Mouse (Mus musculus) urinary bladder, adult 18-20 months (tissue): Measurements from ENCODE around the gene Gm7075.
"Not testable (repeated sequence)": the region's sequence is repeated elsewhere in the genome, so short reads cannot be mapped to it uniquely, and the experiment has no call there.

Source experiments
- DNase-seq, 2 experiments: peaks; one replicate each; pipeline ENCODE4 v3.0.0; 2022; ENCODE audit warnings: low spot score in 2 of 2, mixed read lengths in 2 of 2

The Gm7075 gene

DNA sequence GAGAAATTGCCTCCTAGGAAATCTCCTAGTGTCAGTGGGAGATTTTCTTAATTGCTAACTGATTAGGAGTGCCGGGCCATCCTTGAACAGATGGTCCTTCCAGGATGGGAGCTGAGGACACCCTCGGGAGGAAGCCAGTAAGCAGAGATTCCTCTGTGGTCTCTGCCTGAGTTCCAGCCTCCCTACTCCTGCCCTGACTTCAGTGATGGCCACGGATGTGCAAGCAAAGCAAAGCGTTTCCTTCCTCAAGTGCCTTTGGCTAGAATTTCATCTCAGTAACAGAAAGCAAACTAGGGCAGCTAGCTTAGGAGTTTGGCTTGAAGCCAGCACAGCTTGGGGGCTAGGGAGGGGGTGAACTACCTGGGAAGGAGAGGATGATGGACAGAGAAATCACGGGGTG is 4.5 kb downstream of the Gm7075 start:
- no peak for DNase-seq

DNA sequence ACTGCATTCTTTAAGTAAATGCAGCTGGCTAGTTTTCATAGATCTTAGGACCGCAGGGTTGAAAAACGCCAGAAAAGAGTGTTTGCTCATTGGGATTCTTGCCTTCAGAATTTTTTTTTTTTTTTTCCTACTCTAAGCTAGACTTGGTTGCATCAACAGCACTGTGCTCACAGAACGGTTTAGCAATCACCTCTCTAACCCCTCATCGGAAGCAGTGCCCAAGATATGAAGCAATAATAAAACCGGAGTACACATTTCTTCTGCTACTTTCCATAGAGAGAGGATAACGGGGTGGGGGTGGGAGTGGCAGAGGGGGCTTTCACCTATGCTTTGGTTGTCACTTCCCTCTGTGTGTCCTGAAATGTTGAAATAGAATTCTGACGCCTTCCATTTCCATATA is 5.7 kb downstream of the Gm7075 start:
- no peak for DNase-seq

DNA sequence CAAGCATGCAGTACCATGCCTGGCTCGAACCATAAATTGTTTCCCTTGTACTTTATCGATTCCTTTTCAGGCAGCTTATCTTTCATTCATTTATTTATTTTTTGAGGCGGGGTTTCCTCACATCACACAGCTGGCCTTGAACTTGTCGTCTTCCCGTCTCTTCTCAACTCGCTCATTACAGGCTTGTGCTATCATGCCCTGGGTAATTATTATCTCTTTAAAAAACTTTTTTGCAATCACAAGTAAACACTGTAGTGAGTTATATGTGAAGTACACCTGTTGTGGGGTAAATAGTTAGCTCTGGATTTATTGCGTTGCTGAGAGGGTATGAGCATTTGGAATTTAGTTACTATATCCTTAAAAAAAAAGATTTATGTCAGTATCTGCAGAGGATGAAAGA is 6.3 kb downstream of the Gm7075 start:
- DNase-seq, result no peak

DNA sequence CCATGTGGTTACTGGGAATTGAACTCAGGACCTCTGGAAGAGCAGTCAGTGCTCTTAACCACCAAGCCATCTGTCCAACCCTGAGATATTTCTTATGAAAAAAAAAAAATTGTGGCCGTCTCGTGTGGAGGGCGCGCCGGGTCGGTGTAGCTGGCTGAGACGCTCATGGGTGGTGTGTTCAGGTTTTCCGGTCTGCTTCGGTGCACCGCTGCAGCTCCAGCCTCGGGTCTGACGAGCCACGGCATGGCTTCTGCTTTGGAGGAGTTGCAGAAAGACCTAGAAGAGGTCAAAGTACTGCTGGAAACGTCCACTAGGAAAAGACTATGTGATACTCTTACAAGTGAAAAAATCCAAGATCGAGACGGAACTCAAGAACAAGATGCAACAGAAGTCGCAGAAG is 8.8 kb downstream of the Gm7075 start:
- DNase-seq, result no peak

DNA sequence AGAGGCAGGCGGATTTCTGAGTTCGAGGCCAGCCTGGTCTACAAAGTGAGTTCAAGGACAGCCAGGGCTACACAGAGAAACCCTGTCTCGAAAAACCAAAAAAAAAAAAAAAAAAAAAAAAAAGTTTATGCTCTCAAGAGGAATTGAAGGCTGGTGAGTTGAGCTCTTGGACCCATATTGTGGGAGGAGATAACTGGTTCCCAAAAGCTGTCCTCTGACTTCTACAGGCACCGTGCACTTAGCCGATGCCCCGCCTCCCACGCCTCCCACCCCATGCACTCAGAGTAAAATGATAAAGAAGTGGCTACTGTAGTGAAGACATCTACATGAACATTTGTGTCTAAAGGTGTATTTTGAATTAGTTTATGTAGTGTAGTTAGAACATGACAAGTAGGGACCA is 9.9 kb downstream of the Gm7075 start:
- not testable (repeated sequence) for DNase-seq

DNA sequence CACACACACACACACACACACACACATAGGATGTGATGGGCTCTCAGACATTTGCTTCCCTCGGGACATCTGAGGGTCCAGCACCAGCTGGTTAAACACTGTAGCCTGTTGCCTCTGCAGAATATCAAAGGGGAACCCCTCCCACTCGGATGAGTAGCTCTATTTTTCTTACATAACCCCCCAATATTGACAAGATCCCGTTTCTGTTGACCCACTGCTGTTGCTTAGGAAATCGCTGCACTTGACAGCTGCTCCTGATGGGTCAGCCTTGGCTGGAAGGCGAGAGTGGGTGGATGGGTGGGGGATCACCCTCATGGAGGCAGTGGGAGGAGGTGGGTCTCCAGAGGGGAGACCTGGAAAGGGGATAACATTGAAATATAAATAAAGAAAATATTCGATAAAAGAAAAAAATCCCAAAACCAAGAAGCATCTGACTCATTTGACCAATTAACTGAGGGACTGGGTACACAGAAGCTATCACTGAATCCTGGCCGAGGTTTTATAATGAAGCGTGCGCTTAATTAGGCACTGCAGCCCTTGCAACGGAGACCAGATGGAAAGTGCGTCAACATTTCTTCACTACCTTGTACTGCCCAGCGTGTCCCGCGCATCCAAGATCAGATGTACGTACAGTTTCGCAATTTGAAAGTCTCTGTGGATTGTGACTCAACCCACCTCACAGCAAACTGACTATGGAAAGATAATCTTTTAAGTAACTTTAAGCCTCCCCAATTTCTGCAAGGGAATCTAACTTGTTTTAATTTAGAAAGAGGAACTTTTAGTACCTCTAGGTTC is 11.2 kb downstream of the Gm7075 start:
- no peak for DNase-seq

DNA sequence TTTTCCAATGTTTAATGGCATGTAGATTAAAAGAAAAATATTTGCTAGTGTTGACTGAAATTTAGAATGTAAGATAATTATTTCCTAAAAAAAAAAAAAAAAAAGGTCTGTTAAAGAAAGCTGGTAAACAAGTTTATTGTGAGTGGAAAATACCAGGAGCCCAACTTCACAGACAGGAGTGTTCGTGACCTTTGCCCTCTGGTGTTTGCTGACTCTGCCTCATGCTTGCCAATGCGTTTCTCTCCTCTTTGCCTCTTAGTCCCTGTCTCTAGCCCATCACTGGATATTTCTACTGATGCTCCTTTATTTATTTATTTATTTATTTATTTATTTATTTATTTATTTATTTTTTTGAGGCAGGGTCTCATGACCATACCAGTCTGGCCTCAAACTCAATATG is 18.0 kb downstream of the Gm7075 start:
- no peak for DNase-seq

DNA sequence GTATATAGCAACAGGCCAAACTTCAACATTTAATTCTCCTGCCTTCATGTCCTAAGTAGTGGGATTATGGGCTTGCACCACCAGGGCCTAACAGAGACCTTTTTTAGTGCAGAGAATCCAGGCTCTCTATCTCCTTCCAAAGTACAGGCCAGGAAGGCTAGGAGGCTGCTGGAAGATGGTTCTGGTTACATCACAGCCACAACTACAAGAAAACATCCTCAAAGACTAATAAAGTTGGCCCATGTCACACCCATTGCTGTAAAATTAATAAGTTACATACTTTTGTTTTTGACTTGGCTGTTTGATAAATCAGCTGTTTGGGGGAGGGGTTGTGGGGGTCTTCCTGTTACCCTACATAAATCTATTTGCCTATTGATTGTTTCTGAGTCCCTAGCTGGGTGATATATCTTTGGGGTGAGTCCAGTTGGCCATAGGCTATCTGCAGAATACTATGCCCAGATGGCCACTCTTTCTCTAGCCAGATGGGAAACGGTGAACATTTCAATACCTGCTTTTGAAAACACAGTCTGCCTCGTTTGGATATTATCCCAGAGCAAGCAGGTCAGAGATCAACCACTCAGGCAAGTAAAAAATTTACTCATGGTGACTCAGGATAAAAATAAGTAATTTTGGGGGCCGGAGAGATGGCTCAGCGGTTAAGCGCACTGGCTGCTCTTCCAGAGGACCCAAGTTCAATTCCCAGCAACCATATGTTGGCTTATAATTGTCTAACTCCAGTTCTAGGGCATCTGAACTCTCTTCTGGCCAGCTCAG is 18.7 kb downstream of the Gm7075 start:
- DNase-seq, result no peak

DNA sequence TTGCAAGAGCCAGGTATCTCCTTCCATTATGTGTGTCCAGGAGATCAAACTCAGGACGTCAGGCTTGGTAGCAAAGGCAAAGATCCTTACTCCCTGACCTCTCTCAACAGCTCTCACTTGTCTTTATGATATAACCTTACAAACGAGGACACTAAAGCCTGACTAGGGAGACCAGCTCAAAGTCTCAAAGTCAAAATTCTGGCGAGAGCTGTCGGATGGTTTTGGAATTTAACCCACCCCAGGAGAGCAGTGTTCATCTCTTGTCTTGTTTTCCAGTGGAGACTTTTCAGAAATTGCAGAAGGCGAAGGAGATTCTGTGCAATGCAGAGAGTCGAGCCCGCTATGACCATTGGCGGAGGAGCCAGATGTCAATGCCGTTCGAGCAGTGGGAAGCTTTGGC is 24.6 kb downstream of the Gm7075 start:
- no peak for DNase-seq

DNA sequence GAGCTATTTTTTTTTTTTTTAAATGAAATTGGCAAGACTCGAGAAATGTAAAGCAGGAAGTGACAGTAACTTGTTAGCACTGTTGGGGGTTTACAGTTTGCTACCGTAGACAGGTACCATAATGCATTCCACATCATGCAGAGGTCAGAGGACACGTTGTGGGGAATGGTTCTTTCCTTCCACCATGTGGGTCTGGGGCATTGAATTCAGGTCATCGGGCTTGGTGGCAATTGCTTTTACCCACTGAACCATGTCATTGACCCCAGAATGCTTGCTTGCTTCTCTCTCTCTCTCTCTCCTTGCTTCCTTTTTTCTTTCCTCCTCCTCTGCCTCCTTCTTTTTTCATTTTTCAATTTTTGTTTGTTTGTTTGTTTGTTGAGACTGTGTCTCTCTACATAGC is 32.6 kb downstream of the Gm7075 start:
- no peak for DNase-seq

DNA sequence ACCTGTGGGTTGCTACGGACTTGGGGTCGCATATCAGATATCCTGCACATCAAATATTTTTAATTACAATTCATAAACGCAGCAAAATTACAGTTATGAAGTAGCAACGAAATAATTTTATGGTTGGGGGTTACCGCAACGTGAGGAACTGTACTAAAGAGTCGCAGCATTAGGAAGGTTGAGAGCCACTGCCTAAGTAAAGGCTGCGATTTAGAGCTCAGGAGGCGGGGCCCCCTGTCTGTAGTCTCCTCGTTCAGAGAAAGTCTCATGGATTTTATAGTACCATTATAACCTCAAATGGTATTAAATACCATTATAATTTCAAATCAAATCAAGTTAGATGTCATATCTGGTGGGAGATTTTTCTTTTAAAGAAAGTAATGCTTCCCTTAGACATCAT is 34.6 kb downstream of the Gm7075 start:
- no peak for DNase-seq

DNA sequence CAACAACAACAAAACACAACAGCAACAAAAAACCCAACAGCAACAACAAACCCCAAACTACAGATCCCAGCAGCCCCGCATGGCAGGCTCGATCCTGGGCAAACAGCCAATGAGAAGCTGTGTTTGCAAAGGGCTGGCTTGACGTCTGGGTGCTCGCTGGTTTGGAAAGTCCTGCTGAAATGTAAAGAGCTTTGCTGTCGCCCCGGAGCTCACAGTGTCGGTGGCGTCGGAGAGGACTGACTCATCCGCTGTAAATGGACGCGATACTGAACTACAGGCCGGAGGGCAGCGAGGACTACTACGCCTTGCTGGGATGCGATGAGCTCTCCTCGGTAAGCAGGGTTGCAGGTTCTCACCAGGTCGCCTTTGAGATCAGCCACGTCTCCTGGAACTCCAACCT is 35.1 kb downstream of the Gm7075 start:
- DNase-seq, result peak; percentile 69 to 75

DNA sequence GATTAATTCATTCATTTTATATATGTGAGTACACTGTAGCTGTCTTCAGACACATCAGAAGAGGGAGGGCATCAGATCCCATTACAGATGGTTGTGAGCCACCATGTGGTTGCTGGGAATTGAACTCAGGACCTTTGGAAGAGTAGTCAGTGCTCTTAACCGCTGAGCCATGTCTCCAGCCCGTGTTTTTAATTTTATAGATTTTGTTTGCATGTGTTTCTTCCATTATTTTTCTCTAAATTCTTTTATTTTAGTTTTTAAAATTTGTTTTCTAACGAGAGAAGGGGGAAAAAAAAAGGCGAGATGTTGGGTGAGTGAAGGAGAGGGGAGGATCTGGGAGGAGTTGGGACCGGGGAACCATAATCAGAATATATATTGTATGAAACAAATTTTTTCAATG is 35.7 kb downstream of the Gm7075 start:
- not testable (repeated sequence) for DNase-seq

DNA sequence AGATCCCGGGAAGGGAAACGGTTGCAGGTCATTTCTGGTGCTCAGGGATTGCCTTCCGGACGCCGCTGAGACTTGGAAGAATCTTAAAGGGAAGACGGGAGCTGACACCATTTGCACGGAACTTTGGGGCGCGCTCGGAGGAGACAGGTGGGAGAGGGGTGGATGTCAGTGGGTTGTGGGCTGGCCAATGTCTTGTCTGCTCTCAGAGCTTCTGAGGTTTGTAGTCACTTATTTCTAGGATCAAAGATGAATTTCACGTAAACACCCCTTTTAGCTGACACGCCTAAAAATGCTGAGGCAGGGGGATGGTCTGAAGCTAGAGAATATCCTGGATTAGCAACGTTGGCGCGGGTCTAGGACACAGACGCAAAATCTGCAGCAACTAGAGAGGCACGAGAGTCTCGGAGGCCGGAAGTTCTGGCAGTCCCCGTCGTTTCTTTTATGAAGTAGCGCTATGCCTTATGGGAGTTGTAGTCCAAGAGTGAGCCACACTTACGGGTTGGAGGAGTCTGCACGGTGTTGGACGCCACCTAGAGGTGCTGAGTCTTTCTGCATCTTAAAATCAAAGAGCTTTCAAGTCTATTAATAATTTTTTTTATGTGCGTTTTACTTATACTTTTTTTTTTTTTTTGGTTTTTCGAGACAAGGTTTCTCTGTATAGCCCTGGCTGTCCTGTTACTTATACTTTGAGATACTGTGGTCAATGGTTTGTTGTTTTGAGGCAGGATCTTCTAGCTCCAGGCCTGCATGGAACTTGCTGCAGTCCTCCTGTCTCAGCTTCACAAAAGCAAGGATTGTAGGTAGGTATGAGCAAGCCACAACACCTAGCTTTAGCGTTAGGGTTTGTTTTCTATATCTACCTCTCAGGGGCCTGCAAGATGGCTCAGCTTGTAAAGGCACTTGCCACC is 39.0 kb downstream of the Gm7075 start, which contains the start of gene Dnajc12:
Gene Dnajc12 (plus strand): TSS at position 72 of the 908 bp plus-strand sequence.
- peak; percentile 53 to 71 for DNase-seq

DNA sequence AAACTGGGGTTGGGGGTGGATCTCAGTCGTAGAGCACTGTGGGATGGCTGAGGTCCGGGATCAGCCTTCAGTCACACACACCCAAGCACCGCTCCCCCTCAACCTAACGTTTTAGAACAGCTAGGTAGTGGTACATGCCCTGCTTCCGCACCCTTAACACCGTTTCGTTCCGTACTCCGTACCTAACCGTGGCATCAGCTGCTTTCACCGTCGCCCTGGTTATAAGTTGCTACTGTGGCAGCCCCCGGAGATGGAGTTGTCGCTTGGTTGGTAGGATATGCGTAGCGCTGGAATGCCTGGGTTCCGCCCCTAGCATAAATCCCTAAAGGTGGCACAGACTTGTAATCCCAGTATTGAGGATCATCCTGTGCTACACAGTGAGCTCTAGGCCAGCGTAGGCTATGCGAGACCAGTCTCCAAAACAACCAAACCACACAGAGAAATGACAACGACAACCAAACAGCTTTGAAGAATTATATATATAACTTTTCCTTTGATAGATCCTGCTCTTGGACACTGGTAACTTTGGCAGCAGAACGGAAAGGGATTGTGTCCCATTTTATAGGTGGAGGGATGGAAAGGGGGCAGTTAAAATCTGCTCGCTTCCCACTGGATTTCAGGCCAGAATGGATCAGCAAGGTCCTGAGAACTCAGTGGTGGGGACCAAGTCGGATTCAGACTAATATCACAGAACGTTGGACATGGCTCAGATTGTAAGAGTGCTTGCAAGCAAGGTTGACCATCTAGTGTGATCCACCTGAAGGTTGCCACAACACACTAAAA is 39.9 kb downstream of the Gm7075 start, which contains the start of gene Sirt1:
Gene Sirt1 (minus strand): TSS at position 207 of the 783 bp plus-strand sequence.
- peak in 1 of 2 experiments; percentile 7 for DNase-seq

DNA sequence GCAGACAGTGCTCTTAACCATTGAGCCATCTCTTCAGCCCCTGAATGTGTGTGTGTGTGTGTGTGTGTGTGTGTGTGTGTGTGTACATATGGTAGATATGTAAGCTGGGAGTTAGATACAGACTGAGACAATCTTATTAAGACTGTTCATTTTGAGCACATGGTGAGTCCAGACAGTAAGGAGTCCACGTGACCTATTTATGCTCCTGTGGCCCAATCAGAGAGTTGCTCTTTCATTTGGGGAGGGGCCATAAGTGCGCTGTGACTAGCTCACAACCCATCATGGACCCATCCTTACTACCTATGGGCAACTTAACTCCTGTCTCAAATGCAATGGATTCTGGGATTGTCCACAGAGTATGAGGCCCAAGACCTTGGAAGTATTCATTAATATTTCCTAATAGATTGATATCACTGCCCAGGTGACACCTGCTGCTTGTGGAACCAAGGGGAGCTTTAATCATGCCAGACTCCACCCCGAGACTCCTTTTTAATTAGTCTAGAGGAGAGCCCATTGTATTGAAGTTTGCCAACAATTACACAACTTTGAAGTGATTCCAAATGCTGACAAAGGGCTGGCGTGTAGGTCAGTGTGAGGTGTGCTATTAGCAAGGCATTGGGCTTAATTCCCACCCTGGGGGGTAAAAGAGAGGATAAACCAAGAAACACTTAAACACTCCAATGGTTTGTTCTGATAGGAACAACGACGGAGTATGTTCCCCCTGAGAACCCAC is 42.5 kb downstream of the Gm7075 start:
- DNase-seq, result no peak

DNA sequence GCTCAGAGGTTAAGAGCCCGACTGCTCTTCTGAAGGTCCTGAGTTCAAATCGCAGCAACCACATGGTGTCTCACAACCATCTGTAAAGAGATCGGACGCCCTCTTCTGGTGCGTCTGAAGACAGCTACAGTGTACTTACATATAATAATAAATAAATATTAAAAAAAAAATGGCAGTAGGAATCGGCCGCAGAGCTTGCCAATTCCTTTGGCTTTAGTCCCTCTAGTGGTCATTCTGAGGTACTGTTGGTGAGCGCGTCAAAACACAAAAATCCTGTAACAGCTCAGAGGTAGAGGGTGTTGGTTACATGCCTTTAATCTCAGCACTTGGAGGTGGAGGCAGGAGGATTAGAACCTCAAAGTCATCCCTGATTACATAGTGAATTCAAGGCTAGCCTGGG is 44.1 kb downstream of the Gm7075 start:
- peak; percentile 10 to 11 for DNase-seq

DNA sequence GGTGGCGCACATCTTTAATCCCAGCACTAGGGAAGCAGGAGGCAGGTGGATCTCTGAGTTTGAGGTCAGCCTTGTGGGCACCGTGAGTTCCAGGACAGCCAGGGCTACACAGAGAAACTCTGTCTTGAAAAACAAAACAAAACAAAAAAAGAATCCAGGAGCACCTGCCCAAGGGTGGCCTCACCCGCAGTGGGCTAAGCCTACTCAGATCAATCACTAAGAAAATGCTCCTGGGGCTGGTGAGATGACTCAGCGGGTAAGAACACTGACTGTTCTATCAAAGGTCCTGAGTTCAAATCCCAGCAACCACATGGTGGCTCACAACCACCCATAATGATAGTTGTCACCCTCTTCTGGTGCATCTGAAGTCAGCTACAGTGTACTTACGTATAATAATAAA is 45.3 kb downstream of the Gm7075 start:
- no peak for DNase-seq
